Mouse (Mus musculus) heart, embryonic 10.5 days (tissue): ENCODE data around the gene Alox12b. TPM values are rescaled to one million over a fixed set of nuclear protein-coding genes. Genes with fewer than 3 reads are reported as not detected.
A peak's percentile ranks its signal among the peaks of the same experiment; 100 is the strongest.

ENCODE experiments used
- DNase-seq: peaks from one replicate; pipeline ENCODE4 v3.0.0-alpha.2; 2017; ENCODE audit warnings: low spot score
- H3K27ac ChIP-seq: fragments of 300-500 bp; sonication (generic); 2 replicates; pipeline ENCODE4 v1.5.1; 2016; ENCODE audit warnings: mild to moderate bottlenecking
- H3K27me3 ChIP-seq: fragments of 300-500 bp; sonication (generic); 2 replicates; pipeline ENCODE4 v1.6.1; 2016; ENCODE audit warnings: mild to moderate bottlenecking; ENCODE audit not compliant: poor library complexity, insufficient read depth, severe bottlenecking
- H3K36me3 ChIP-seq: fragments of 300-500 bp; sonication (generic); 2 replicates; pipeline ENCODE4 v1.6.1; 2016; ENCODE audit warnings: mild to moderate bottlenecking, moderate library complexity
- H3K4me1 ChIP-seq: fragments of 300-500 bp; sonication (generic); 2 replicates; pipeline ENCODE4 v1.6.1; 2016; ENCODE audit warnings: mild to moderate bottlenecking
- H3K4me3 ChIP-seq: fragments of 300-500 bp; sonication (generic); 2 replicates; pipeline ENCODE4 v1.5.1; 2016; ENCODE audit warnings: mild to moderate bottlenecking, moderate library complexity
- H3K9me3 ChIP-seq: fragments of 300-500 bp; sonication (generic); 2 replicates; pipeline ENCODE4 v1.6.1; 2016; ENCODE audit warnings: mild to moderate bottlenecking, moderate library complexity
- WGBS: fragments of 180-500 bp; shearing (Covaris S2); methylation state at CpG from one replicate; pipeline ENCODE4 v1.1.7; 2016; 5-methylcytosine and 5-hydroxymethylcytosine counted together
- polyA plus RNA-seq: library from polyadenylated mRNA; unstranded; fragments of >200 nt; fragmentation: Nextera tagmentation; extraction: Ambion mirVana; gene quantifications from 2 replicates; pipeline ENCODE4 v1.2.1, GENCODE M21; 2016

The Alox12b gene
- polyA plus RNA-seq, 1 experiment from 2014 or later: not detected

- Histone ChIP-seq H3K9me3 (no peaks in the 10 kb centered on the region; the same call in 1 of the 2 replicates), H3K27me3 (peaks cover 76% of the 10 kb centered on the region), H3K36me3 (no peaks in the 10 kb centered on the region), H3K4me1 (peaks cover 22% of the 10 kb centered on the region), H3K4me3 (no peak overlapping the region), H3K27ac (no peak overlapping the region)
- no peak for DNase-seq
- 77% methylated on average over 8 of the region's 8 CpGs for WGBS
Measured at GRCm38 (mm10) chr11:69153831-69154230, 3.0 kb upstream of the Alox12b start.

GRCm38 (mm10) chr11:69155351-69155750 lies 1.4 kb upstream of the Alox12b start:
- peaks cover 15% of the 10 kb centered on the region for H3K4me1 ChIP-seq
- no peak overlapping the region for H3K27ac ChIP-seq
- H3K9me3 ChIP-seq: no peaks in the 10 kb centered on the region; the same call in 1 of the 2 replicates
- 44% methylated on average over 1 of the region's 1 CpGs for WGBS
- H3K36me3 ChIP-seq: no peaks in the 10 kb centered on the region
- H3K27me3 ChIP-seq: peaks cover 86% of the 10 kb centered on the region
- no peak for DNase-seq
- H3K4me3 ChIP-seq: no peak overlapping the region

- no peak for DNase-seq
- WGBS: 89% methylated on average over 12 of the region's 12 CpGs
Measured at GRCm38 (mm10) chr11:69169313-69169712, 12.5 kb downstream of the Alox12b start.

GRCm38 (mm10) chr11:69171626-69172025 lies 14.8 kb downstream of the Alox12b start:
- Histone ChIP-seq H3K36me3 (no peaks in the 10 kb centered on the region), H3K27me3 (peaks cover 38% of the 10 kb centered on the region), H3K9me3 (no peaks in the 10 kb centered on the region), H3K4me1 (no peaks in the 10 kb centered on the region), H3K27ac (no peak overlapping the region), H3K4me3 (no peak overlapping the region)
- WGBS: 31% methylated on average over 7 of the region's 7 CpGs
- peak; percentile 59 for DNase-seq

More at GRCm38 (mm10) chr11:69169313-69169712, 12.5 kb downstream of the Alox12b start:
- no peak overlapping the region for H3K4me3 ChIP-seq
- no peaks in the 10 kb centered on the region for H3K36me3 ChIP-seq
- H3K4me1 ChIP-seq: no peaks in the 10 kb centered on the region
- H3K27me3 ChIP-seq: peaks cover 60% of the 10 kb centered on the region
- H3K9me3 ChIP-seq: no peaks in the 10 kb centered on the region
- H3K27ac ChIP-seq: no peak overlapping the region

- no peak overlapping the region for H3K4me3 ChIP-seq
- 82% methylated on average over 2 of the region's 2 CpGs for WGBS
- no peaks in the 10 kb centered on the region for H3K36me3 ChIP-seq
- H3K27me3 ChIP-seq: peaks cover 33% of the 10 kb centered on the region
- H3K9me3 ChIP-seq: no peaks in the 10 kb centered on the region
- H3K27ac ChIP-seq: no peak overlapping the region
- peak; percentile 73 for DNase-seq
- H3K4me1 ChIP-seq: no peaks in the 10 kb centered on the region
Measured at GRCm38 (mm10) chr11:69172606-69173005, 15.8 kb downstream of the Alox12b start.

- Histone ChIP-seq H3K36me3 (no peaks in the 10 kb centered on the region), H3K27ac (no peak overlapping the region), H3K4me3 (no peak overlapping the region), H3K4me1 (peaks cover 11% of the 10 kb centered on the region; the same call in 1 of the 2 replicates), H3K27me3 (peaks cover 12% of the 10 kb centered on the region), H3K9me3 (no peaks in the 10 kb centered on the region)
- WGBS: 78% methylated on average over 7 of the region's 7 CpGs
- DNase-seq: peak; percentile 70
Measured at GRCm38 (mm10) chr11:69174722-69175121, 17.9 kb downstream of the Alox12b start.

GRCm38 (mm10) chr11:69178525-69178924 lies 21.7 kb downstream of the Alox12b start:
- peaks cover 11% of the 10 kb centered on the region; the same call in 1 of the 2 replicates for H3K4me1 ChIP-seq
- no peaks in the 10 kb centered on the region for H3K9me3 ChIP-seq
- H3K4me3 ChIP-seq: no peak overlapping the region
- 75% methylated on average over 3 of the region's 3 CpGs for WGBS
- H3K27me3 ChIP-seq: no peaks in the 10 kb centered on the region
- no peak overlapping the region for H3K27ac ChIP-seq
- no peak for DNase-seq
- no peaks in the 10 kb centered on the region for H3K36me3 ChIP-seq

GRCm38 (mm10) chr11:69179512-69179911 lies 22.7 kb downstream of the Alox12b start:
- H3K4me3 ChIP-seq: no peak overlapping the region
- H3K36me3 ChIP-seq: no peaks in the 10 kb centered on the region
- H3K27me3 ChIP-seq: no peaks in the 10 kb centered on the region
- 53% methylated on average over 3 of the region's 3 CpGs for WGBS
- H3K27ac ChIP-seq: no peak overlapping the region
- no peaks in the 10 kb centered on the region for H3K9me3 ChIP-seq
- DNase-seq: peak; percentile 65
- H3K4me1 ChIP-seq: peaks cover 11% of the 10 kb centered on the region; the same call in 1 of the 2 replicates

- 72% methylated on average over 4 of the region's 4 CpGs for WGBS
- no peak overlapping the region for H3K27ac ChIP-seq
Measured at GRCm38 (mm10) chr11:69180120-69180519, 23.3 kb downstream of the Alox12b start.

GRCm38 (mm10) chr11:69185031-69185430 lies 28.2 kb downstream of the Alox12b start:
- Histone ChIP-seq H3K4me1 (no peaks in the 10 kb centered on the region), H3K27me3 (peaks cover 19% of the 10 kb centered on the region; the same call in 1 of the 2 replicates), H3K27ac (no peak overlapping the region), H3K9me3 (no peaks in the 10 kb centered on the region), H3K4me3 (no peak overlapping the region), H3K36me3 (no peaks in the 10 kb centered on the region)
- peak; percentile 64 for DNase-seq
- WGBS: 90% methylated on average over 5 of the region's 5 CpGs

More at GRCm38 (mm10) chr11:69180120-69180519, 23.3 kb downstream of the Alox12b start:
- Histone ChIP-seq H3K36me3 (no peaks in the 10 kb centered on the region), H3K4me3 (no peak overlapping the region), H3K4me1 (peaks cover 11% of the 10 kb centered on the region; the same call in 1 of the 2 replicates), H3K9me3 (no peaks in the 10 kb centered on the region), H3K27me3 (no peaks in the 10 kb centered on the region)
- DNase-seq: no peak

GRCm38 (mm10) chr11:69185936-69186335 lies 29.1 kb downstream of the Alox12b start:
- peaks cover 19% of the 10 kb centered on the region; the same call in 1 of the 2 replicates for H3K27me3 ChIP-seq
- no peak overlapping the region for H3K4me3 ChIP-seq
- no peaks in the 10 kb centered on the region for H3K9me3 ChIP-seq
- H3K4me1 ChIP-seq: no peaks in the 10 kb centered on the region
- H3K36me3 ChIP-seq: no peaks in the 10 kb centered on the region
- peak; percentile 59 for DNase-seq
- 81% methylated on average over 6 of the region's 6 CpGs for WGBS
- H3K27ac ChIP-seq: no peak overlapping the region

GRCm38 (mm10) chr11:69192840-69193239 lies 36.1 kb downstream of the Alox12b start:
- Histone ChIP-seq H3K36me3 (no peaks in the 10 kb centered on the region), H3K27ac (no peak overlapping the region), H3K4me3 (no peak overlapping the region), H3K4me1 (peaks cover 14% of the 10 kb centered on the region), H3K9me3 (no peaks in the 10 kb centered on the region), H3K27me3 (peaks cover 35% of the 10 kb centered on the region)
- 4% methylated on average over 1 of the region's 1 CpGs for WGBS
- peak; percentile 72 for DNase-seq

GRCm38 (mm10) chr11:69196766-69197165 lies 40.0 kb downstream of the Alox12b start:
- Histone ChIP-seq H3K36me3 (no peaks in the 10 kb centered on the region), H3K9me3 (no peaks in the 10 kb centered on the region), H3K4me3 (peak overlapping the region; percentile 56), H3K4me1 (peaks cover 28% of the 10 kb centered on the region), H3K27me3 (peaks cover 42% of the 10 kb centered on the region), H3K27ac (peak overlapping the region; percentile 13; the same call in 1 of the 2 replicates)
- 5% methylated on average over 5 of the region's 5 CpGs for WGBS
- peak; percentile 73 for DNase-seq

- peak overlapping the region; percentile 56 for H3K4me3 ChIP-seq
- 4% methylated on average over 14 of the region's 14 CpGs for WGBS
- DNase-seq: no peak
- H3K9me3 ChIP-seq: no peaks in the 10 kb centered on the region
- H3K27ac ChIP-seq: peak overlapping the region; percentile 13; the same call in 1 of the 2 replicates
- H3K27me3 ChIP-seq: peaks cover 46% of the 10 kb centered on the region
- no peaks in the 10 kb centered on the region for H3K36me3 ChIP-seq
- H3K4me1 ChIP-seq: peaks cover 28% of the 10 kb centered on the region
Measured at GRCm38 (mm10) chr11:69197194-69197593, 40.4 kb downstream of the Alox12b start.
